Mouse (Mus musculus) spleen, postnatal 4 days (tissue): ENCODE measurements at regions not wholly inside any gene's neighbourhood (a gene's known extent, or its start where the extent isn't known, plus 50 kb on each side); places are given as distances from the start of the nearest gene placed in this dataset.

Source experiments
- DNase-seq, 2 experiments: peaks; one replicate each; pipeline ENCODE4 v3.0.0; 2022; ENCODE audit warnings: low spot score in 2 of 2

GRCm38 (mm10) chr1:133474546-133474945, 50.4 kb upstream of the Sox13 start:
- DNase-seq: no peak
